Mouse (Mus musculus) liver, embryonic 14.5 days (tissue): ENCODE measurements around the gene Mug2. TPM values are rescaled to one million over a fixed set of nuclear protein-coding genes. Genes with fewer than 3 reads are reported as not detected.

Experiments
- ATAC-seq: fragments of 200-750 bp; cut with Nextera tagmentation; 2 replicates; pipeline ENCODE4 v1.8.0; 2017; ENCODE audit warnings: moderate number of reproducible peaks, mild to moderate bottlenecking, moderate library complexity; ENCODE audit not compliant: insufficient read depth
- DNase-seq, 3 experiments: peaks; one replicate each; pipeline ENCODE4 v3.0.0-alpha.2; 2012 to 2013; ENCODE audit warnings: low read depth in 3 of 3, low spot score in 3 of 3
- H3K27ac ChIP-seq: fragments of 300-500 bp; sonication (generic); 2 replicates; pipeline ENCODE4 v1.5.1; 2014; ENCODE audit warnings: moderate library complexity, mild to moderate bottlenecking, control low read depth, inconsistent platforms
- H3K27me3 ChIP-seq: fragments of 300-500 bp; sonication (generic); 2 replicates; pipeline ENCODE4 v1.6.1; 2014; ENCODE audit warnings: mild to moderate bottlenecking, low read length, moderate library complexity; ENCODE audit not compliant: control insufficient read depth, insufficient read depth
- H3K36me3 ChIP-seq: fragments of 300-500 bp; sonication (generic); replicated peaks from 2 replicates; pipeline ENCODE4 v1.6.1; 2014; ENCODE audit warnings: low read depth; ENCODE audit not compliant: control insufficient read depth, insufficient read depth
- H3K4me1 ChIP-seq, 2 experiments: fragments of 200-500 bp in 1 of 2; fragments of 300-500 bp in 1 of 2; sonication (generic) in 1 of 2; replicated peaks; 2 replicates each; pipeline ENCODE4 v1.6.1; 2012 to 2014; ENCODE audit warnings: antibody characterized with exemption in 1 of 2, inconsistent platforms in 1 of 2, low read length in 1 of 2; ENCODE audit not compliant: control insufficient read depth in 2 of 2, insufficient read depth in 2 of 2
- H3K4me2 ChIP-seq: fragments of 300-500 bp; sonication (generic); 2 replicates; pipeline ENCODE4 v1.6.1; 2014; ENCODE audit warnings: low read depth, mild to moderate bottlenecking, control low read depth, moderate library complexity
- H3K4me3 ChIP-seq, 2 experiments: fragments of 200-500 bp in 1 of 2; fragments of 300-500 bp in 1 of 2; sonication (generic) in 1 of 2; 2 replicates each; pipeline ENCODE4 v1.5.1; 2012 to 2014; ENCODE audit warnings: low read depth in 2 of 2, low read length in 2 of 2, mild to moderate bottlenecking in 2 of 2, control low read depth in 1 of 2, inconsistent platforms in 1 of 2, moderate library complexity in 1 of 2; ENCODE audit not compliant: insufficient read depth in 1 of 2
- H3K9ac ChIP-seq: fragments of 300-500 bp; sonication (generic); replicated peaks from 2 replicates; pipeline ENCODE4 v1.6.1; 2014; ENCODE audit warnings: mild to moderate bottlenecking, control low read depth, moderate library complexity
- H3K9me3 ChIP-seq: fragments of 300-500 bp; sonication (generic); 2 replicates; pipeline ENCODE4 v1.6.1; 2016; ENCODE audit warnings: low read length, mixed read lengths; ENCODE audit not compliant: control insufficient read depth
- CTCF ChIP-seq: IDR thresholded peaks from 2 replicates; pipeline ENCODE4 v1.5.1; 2016; ENCODE audit warnings: antibody characterized with exemption, low read depth, control low read depth
- EP300 ChIP-seq: IDR thresholded peaks from 2 replicates; pipeline ENCODE4 v1.6.1; 2016; ENCODE audit warnings: antibody characterized with exemption, low read depth
- WGBS: fragments of 180-500 bp; shearing (Covaris S2); extraction: QIAGEN DNeasy Blood & Tissue Kit; methylation state at CpG from one replicate; pipeline ENCODE4 v1.1.7; 2014; ENCODE audit not compliant: insufficient replicate concordance; 5-methylcytosine and 5-hydroxymethylcytosine counted together
- polyA plus RNA-seq, 2 experiments: library from polyadenylated mRNA; depleted of rRNA in 1 of 2; stranded (reverse) in 1 of 2; unstranded in 1 of 2; fragments of >200 nt; fragmentation: Nextera tagmentation in 1 of 2; extraction: Ambion mirVana in 1 of 2; gene quantifications; 2 replicates each; pipeline versions ENCODE4 v1.2.1 to v1.2.3; 2012 to 2014

Gene Mug2
- polyA plus RNA-seq, 2 experiments = not detected

DNA sequence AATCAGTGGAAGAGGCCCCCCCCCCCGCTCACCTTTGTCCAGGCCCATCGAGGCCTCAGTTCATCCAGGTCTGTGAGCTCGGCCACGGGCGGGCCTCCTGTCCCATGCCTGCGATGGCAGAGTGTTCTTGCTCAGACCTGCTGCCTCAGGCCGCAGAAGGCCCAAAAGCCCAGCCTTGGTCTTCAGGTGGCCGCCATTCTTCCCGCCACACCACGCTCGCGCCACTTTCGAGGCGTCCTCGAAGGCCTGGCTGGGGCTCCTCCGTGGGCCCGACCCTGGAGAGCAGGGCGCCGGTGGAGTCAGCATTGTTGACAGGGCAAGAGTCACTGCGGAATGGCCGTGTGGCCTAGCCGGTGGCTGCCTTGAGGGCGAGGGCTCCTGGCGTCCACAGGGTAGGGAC is 110.4 kb downstream of the Mug2 start:
- Histone ChIP-seq H3K4me1 (no peaks in the 10 kb centered on the region), H3K4me3 (no peak overlapping the region), H3K36me3 (no peaks in the 10 kb centered on the region), H3K4me2 (no peak overlapping the region), H3K27ac (no peak overlapping the region), H3K9me3 (no peaks in the 10 kb centered on the region; the same call in 1 of the 2 replicates), H3K9ac (no peak overlapping the region), H3K27me3 (no peaks in the 10 kb centered on the region)
- no peak for TF ChIP-seq EP300
- WGBS = 82% methylated on average over 24 of the region's 24 CpGs
- ATAC-seq (no peak), DNase-seq (no peak)

DNA sequence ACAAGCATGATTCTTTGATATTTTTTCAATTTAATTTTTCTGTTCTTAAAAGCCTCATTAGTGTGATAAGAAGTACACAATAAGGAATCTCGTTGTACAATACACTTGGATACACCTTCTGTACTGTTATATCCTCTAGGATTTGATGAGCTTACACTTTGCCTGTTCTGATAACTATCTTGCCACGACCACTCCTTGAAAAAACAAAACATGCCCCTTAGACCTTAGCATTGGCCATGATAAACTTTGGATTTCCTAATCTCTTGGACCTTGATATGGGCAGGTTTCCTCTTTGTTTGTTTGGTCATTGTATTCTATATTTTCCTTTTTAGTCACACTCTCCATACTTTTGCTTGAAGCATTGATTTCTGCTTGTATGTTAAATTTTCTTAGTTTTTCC is 123.0 kb downstream of the Mug2 start:
- Histone ChIP-seq H3K4me3 (no peak overlapping the region), H3K9me3 (no peaks in the 10 kb centered on the region), H3K4me2 (no peak overlapping the region), H3K9ac (no peak overlapping the region), H3K27me3 (no peaks in the 10 kb centered on the region), H3K27ac (no peak overlapping the region), H3K36me3 (no peaks in the 10 kb centered on the region), H3K4me1 (no peaks in the 10 kb centered on the region)
- TF ChIP-seq CTCF (no peak), EP300 (no peak)
- ATAC-seq (no peak), DNase-seq (no peak)
- WGBS = 28% methylated on average over 2 of the region's 2 CpGs

Other genes with a start within 250 kb of the Mug2 start
- gene Mug1, start 168.2 kb upstream of the Mug2 start, polyA plus RNA-seq (2012; rRNA removed) = 0.01 TPM in 1 of 2 replicates, not detected in the other
- 0.03 TPM in 1 of 2 replicates, not detected in the other for gene Mug1, start 168.2 kb upstream of the Mug2 start, polyA plus RNA-seq (2014; fragmentation: Nextera tagmentation; extraction: Ambion mirVana)